Mouse (Mus musculus) natural killer cell, adult 2 months (primary cell): ENCODE measurements at regions not wholly inside any gene's neighbourhood (a gene's known extent, or its start where the extent isn't known, plus 50 kb on each side); places are given as distances from the start of the nearest gene placed in this dataset.
A peak's percentile ranks its signal among the peaks of the same experiment; 100 is the strongest.

ENCODE experiments used
- DNase-seq, 2 experiments: peaks; one replicate each; pipeline ENCODE4 v3.0.0; 2022; ENCODE audit warnings: low spot score in 2 of 2

- no peak for DNase-seq
Measured at GRCm38 (mm10) chr4:46257061-46257795, 61.1 kb upstream of the Xpa start.

DNA sequence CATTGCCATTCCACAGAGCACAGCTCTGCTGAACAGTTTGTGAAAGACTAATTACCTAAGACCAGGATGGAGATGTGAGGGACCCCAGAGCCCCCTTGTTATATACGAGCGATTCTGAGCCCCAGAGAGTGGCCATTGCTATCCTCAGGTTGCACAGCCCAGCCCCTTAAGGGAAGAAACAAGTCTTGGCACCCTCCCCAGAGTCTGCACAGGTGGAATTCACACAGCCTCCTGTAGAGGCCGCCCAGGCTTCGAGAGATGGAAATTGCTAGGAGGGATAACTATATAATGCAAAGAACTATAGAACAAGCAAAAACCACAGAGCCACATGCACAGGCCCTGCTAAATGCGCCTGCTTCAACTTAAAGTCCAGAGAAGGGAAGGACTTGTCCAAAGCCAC, 62.7 kb upstream of the Xpa start:
- DNase-seq: no peak

- no peak for DNase-seq
Measured at GRCm38 (mm10) chr4:46268564-46269247, 72.6 kb upstream of the Xpa start.

DNA sequence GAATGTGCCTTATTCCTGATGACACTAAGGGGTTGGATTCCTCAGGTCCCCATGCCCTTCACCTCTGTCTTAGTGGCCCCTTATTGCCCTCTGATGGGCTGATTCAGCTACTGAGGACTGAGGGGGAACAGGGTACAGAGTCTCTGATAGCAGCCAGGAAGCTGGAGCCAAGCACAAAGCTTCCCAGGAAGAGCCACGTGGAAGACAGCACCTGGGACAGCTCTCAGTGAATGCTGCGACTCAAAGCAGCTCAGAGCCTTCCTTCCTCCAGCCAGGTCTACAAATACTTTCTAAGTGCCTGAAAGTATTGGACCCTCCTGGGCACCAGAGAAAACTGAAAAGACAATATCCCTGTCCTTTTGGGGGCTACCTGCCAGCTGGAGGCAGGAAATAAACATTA, 72.3 kb upstream of the Foxe1 start:
- DNase-seq: no peak

DNA sequence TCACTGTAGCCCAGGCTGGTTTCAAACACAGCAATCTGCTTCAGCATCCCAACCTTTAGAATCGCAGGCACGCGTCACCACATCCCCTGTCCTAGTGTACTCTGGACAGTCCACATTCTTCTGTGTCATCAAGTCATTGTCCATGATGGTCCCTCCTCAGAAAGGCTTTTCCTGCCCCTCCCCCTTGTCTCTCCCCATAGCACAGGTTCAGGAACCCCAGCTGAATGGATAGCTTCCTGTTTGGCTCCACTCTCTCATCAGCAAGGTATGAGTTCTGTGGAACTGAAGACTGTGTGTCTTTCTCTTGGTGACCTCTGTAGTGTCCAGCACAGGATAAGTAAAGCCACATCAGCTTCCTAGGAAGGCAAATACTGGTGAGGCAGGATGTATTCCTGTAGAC, 67.6 kb upstream of the Foxe1 start:
- DNase-seq: no peak

DNA sequence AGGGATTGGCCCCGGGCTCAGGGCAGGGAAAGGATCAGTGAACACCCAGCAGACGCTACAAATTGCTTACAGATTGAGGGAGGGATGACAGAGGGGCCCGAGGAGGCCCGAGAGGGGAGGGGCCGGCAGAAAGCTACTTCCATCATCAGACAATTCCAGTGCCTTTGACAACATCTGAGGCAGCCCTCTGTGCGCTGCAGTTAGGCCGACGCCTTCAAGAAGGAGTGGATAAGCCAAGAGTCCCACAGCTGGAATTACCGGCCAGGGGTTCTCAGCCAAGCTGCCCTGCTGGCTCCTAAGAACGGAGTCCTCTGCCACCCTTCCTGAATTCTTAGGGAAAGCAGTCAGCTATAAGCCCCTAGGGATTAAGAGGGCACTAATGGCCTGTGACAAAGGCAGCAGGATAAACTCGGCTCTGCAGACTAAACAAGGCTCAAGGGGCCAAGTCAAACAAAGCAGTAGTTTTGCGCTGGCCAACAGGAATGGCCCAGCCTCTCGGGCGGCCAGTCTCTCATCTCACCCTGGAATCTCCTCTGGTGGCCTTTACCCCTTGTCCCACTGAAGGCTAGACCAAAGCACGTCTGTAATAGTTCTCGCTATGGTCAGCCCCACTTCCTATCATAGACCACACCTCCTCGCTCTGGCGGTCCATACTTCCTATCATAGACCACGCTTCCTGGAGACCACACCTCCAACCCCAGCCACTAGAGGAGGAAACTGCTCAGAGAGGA, 66.4 kb upstream of the Foxe1 start:
- peak; percentile 17 to 23 for DNase-seq

- no peak for DNase-seq
Measured at GRCm38 (mm10) chr4:46286955-46287354, 56.5 kb upstream of the Foxe1 start.

GRCm38 (mm10) chr4:46291620-46292254, 51.7 kb upstream of the Foxe1 start:
- DNase-seq: no peak
